Mouse (Mus musculus) liver, adult 2 months (tissue): ENCODE results near the gene Rasl11a. TPM values are rescaled to one million over a fixed set of nuclear protein-coding genes. Genes with fewer than 3 reads are reported as not detected.
A peak's percentile ranks its signal among the peaks of the same experiment; 100 is the strongest.
"Not testable (repeated sequence)": the region's sequence is repeated elsewhere in the genome, so short reads cannot be mapped to it uniquely, and the experiment has no call there.

Experiments used
- DNase-seq: peaks from one replicate; pipeline ENCODE4 v3.0.0-alpha.2; 2011; ENCODE audit warnings: low read depth, low spot score; ENCODE audit errors: extremely low read depth
- H3K27ac ChIP-seq: fragments of 200-500 bp; replicated peaks from 2 replicates; pipeline ENCODE4 v1.5.1; 2012; ENCODE audit warnings: low read depth, mild to moderate bottlenecking, control low read depth, inconsistent platforms, low read length; ENCODE audit not compliant: insufficient read depth
- H3K27me3 ChIP-seq: fragments of 200-500 bp; 2 replicates; pipeline ENCODE4 v1.6.1; 2012; ENCODE audit warnings: mild to moderate bottlenecking, moderate library complexity, low read length, inconsistent platforms; ENCODE audit not compliant: control insufficient read depth, insufficient read depth
- H3K36me3 ChIP-seq: fragments of 200-500 bp; 2 replicates; pipeline ENCODE4 v1.6.1; 2012; ENCODE audit warnings: low read length, inconsistent platforms; ENCODE audit not compliant: control insufficient read depth, insufficient read depth
- H3K4me1 ChIP-seq: fragments of 200-500 bp; 2 replicates; pipeline ENCODE4 v1.6.1; 2011; ENCODE audit warnings: low read length; ENCODE audit not compliant: control insufficient read depth, insufficient read depth
- H3K4me3 ChIP-seq: fragments of 200-500 bp; 2 replicates; pipeline ENCODE4 v1.5.1; 2011; ENCODE audit warnings: low read depth, mild to moderate bottlenecking, control low read depth, low read length, moderate library complexity; ENCODE audit not compliant: insufficient read depth
- H3K79me2 ChIP-seq: fragments of 200-500 bp; 2 replicates; pipeline ENCODE4 v1.6.1; 2012; ENCODE audit warnings: inconsistent platforms, mild to moderate bottlenecking, low read length, moderate library complexity; ENCODE audit not compliant: control insufficient read depth, insufficient read depth
- H3K9ac ChIP-seq: fragments of 200-500 bp; 2 replicates; pipeline ENCODE4 v1.6.1; 2012; ENCODE audit warnings: low read depth, mild to moderate bottlenecking, control low read depth, inconsistent platforms, low read length
- CTCF ChIP-seq: fragments of 200-500 bp; IDR thresholded peaks from 2 replicates; pipeline ENCODE4 v1.5.1; 2011; ENCODE audit warnings: low read depth, low read length, control low read depth
- POLR2A ChIP-seq: fragments of 200-500 bp; IDR thresholded peaks from 2 replicates; pipeline ENCODE4 v1.6.1; 2011; ENCODE audit warnings: low read length, control low read depth; ENCODE audit not compliant: insufficient read depth; ENCODE audit errors: extremely low read depth
- WGBS: fragments of 180-500 bp; shearing (Covaris S2); methylation state at CpG from one replicate; pipeline ENCODE4 v1.1.7; 2018; 5-methylcytosine and 5-hydroxymethylcytosine counted together
- polyA plus RNA-seq: library from polyadenylated mRNA; depleted of rRNA; stranded (reverse); fragments of >200 nt; gene quantifications from 2 replicates; pipeline ENCODE4 v1.2.3, GENCODE M21; 2012; rRNA removed
- total RNA-seq: library from RNA; depleted of rRNA; stranded (reverse); fragments of >200 nt; gene quantifications from 2 replicates; pipeline ENCODE4 v1.2.3, GENCODE M21; 2014; rRNA removed

Gene Rasl11a
- total and polyA plus RNA-seq, 2 experiments: 0.87 TPM; not detected in 1

GRCm38 (mm10) chr5:146891127-146891526 is 46.3 kb downstream of the Rasl11a start:
- Histone ChIP-seq H3K4me3 (no peak overlapping the region), H3K27me3 (no peaks in the 10 kb centered on the region), H3K9ac (no peak overlapping the region), H3K4me1 (no peaks in the 10 kb centered on the region), H3K79me2 (no peaks in the 10 kb centered on the region), H3K27ac (no peak overlapping the region), H3K36me3 (no peaks in the 10 kb centered on the region)
- 20% methylated on average over 14 of the region's 14 CpGs for WGBS
- peak; percentile 12 for DNase-seq
- TF ChIP-seq CTCF (peak; percentile 48), POLR2A (no peak)

- TF ChIP-seq POLR2A (no peak), CTCF (no peak)
- H3K4me3 ChIP-seq: no peak overlapping the region
- H3K36me3 ChIP-seq: no peaks in the 10 kb centered on the region
- H3K27ac ChIP-seq: no peak overlapping the region
- H3K9ac ChIP-seq: no peak overlapping the region
- no peak for DNase-seq
- no peaks in the 10 kb centered on the region for H3K4me1 ChIP-seq
- no peaks in the 10 kb centered on the region for H3K79me2 ChIP-seq
- H3K27me3 ChIP-seq: no peaks in the 10 kb centered on the region
- 84% methylated on average over 4 of the region's 4 CpGs for WGBS
Measured at GRCm38 (mm10) chr5:146892904-146893303, 48.0 kb downstream of the Rasl11a start.

- TF ChIP-seq CTCF (peak; percentile 56), POLR2A (no peak)
- no peak overlapping the region for H3K9ac ChIP-seq
- 89% methylated on average over 11 of the region's 11 CpGs for WGBS
Measured at GRCm38 (mm10) chr5:146893478-146894182, 48.8 kb downstream of the Rasl11a start.

GRCm38 (mm10) chr5:146895667-146896066 is 50.8 kb downstream of the Rasl11a start:
- not testable (repeated sequence) for H3K9ac ChIP-seq, H3K4me1 ChIP-seq, H3K4me3 ChIP-seq, H3K27me3 ChIP-seq, DNase-seq, H3K79me2 ChIP-seq, H3K36me3 ChIP-seq, H3K27ac ChIP-seq
- WGBS: 94% methylated on average over 11 of the region's 16 CpGs

More at GRCm38 (mm10) chr5:146893478-146894182, 48.8 kb downstream of the Rasl11a start:
- Histone ChIP-seq H3K79me2 (no peaks in the 10 kb centered on the region), H3K4me3 (no peak overlapping the region), H3K36me3 (no peaks in the 10 kb centered on the region), H3K27ac (no peak overlapping the region), H3K4me1 (no peaks in the 10 kb centered on the region), H3K27me3 (no peaks in the 10 kb centered on the region)
- no peak for DNase-seq

- Histone ChIP-seq H3K27me3 (no peaks in the 10 kb centered on the region), H3K4me1 (peaks cover 4% of the 10 kb centered on the region), H3K9ac (no peak overlapping the region), H3K4me3 (no peak overlapping the region), H3K36me3 (no peaks in the 10 kb centered on the region), H3K27ac (no peak overlapping the region), H3K79me2 (no peaks in the 10 kb centered on the region)
- 76% methylated on average over 13 of the region's 13 CpGs for WGBS
- no peak for DNase-seq
- TF ChIP-seq CTCF: no peak
- no peak for TF ChIP-seq POLR2A
Measured at GRCm38 (mm10) chr5:146896973-146897372, 52.1 kb downstream of the Rasl11a start.

Other genes starting within 250 kb of the Rasl11a start
- gene Usp12, start 50.1 kb upstream of the Rasl11a start, total RNA-seq: 16.3 and 16.5 TPM in 2 replicates
- gene Usp12, start 50.1 kb upstream of the Rasl11a start, polyA plus RNA-seq: 6.7 and 6.9 TPM in 2 replicates
- 147 and 154 TPM in 2 replicates for gene Rpl21, start 12.2 kb upstream of the Rasl11a start, total RNA-seq
- gene Rpl21, start 12.2 kb upstream of the Rasl11a start, polyA plus RNA-seq: 24.5 and 28.3 TPM in 2 replicates
- gene Gtf3a, start 103.6 kb downstream of the Rasl11a start, total RNA-seq: 12.2 and 15.6 TPM in 2 replicates
- 15.3 and 17.9 TPM in 2 replicates for gene Gtf3a, start 103.6 kb downstream of the Rasl11a start, polyA plus RNA-seq
- gene Mtif3, start 118.7 kb downstream of the Rasl11a start, total RNA-seq: 20.3 and 24.1 TPM in 2 replicates
- gene Mtif3, start 118.7 kb downstream of the Rasl11a start, polyA plus RNA-seq: 17.4 and 17.5 TPM in 2 replicates
- gene Lnx2, start 231.5 kb downstream of the Rasl11a start, total RNA-seq: 11.0 and 14.4 TPM in 2 replicates
- 19.7 and 24.1 TPM in 2 replicates for gene Lnx2, start 231.5 kb downstream of the Rasl11a start, polyA plus RNA-seq
- gene Polr1d, start 232.0 kb downstream of the Rasl11a start, total RNA-seq: 48.5 and 52.1 TPM in 2 replicates
- 18.2 and 21.7 TPM in 2 replicates for gene Polr1d, start 232.0 kb downstream of the Rasl11a start, polyA plus RNA-seq